Mouse (Mus musculus) adrenal gland, adult 18-20 months (tissue): ENCODE data around the gene Asxl2. TPM values are rescaled to one million over a fixed set of nuclear protein-coding genes. Genes with fewer than 3 reads are reported as not detected.

Experiments
- DNase-seq, 2 experiments: peaks; one replicate each; pipeline ENCODE4 v3.0.0; 2021 to 2022; ENCODE audit warnings: low spot score in 2 of 2
- total RNA-seq, 2 experiments: library from RNA; stranded (reverse); gene quantifications; 1 replicate in 1 of 2; 2 replicates in 1 of 2; pipeline ENCODE4 v1.2.3; 2021

Gene Asxl2
- total RNA-seq, 2 experiments from 2014 or later, result 24.9 to 33.6 TPM

DNA sequence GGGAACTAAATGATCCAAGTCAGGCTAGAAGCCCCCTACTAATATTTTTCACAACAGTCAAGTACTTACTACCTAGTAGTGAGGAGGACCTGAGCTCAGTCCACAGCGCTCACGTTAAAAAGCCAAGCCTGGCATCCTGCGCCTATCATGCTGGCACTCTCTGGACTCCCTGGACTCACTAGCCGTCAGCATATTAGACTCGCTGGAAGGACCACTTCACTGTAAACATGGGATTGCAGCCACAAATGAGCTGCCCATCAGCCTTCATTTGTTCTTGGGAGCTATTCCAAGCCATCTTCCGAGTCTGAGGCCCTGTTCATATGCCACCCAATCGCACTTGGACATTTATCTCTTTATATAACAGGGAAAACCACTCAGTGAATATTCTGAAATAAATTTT lies 114.2 kb downstream of the Asxl2 start:
- no peak for DNase-seq

DNA sequence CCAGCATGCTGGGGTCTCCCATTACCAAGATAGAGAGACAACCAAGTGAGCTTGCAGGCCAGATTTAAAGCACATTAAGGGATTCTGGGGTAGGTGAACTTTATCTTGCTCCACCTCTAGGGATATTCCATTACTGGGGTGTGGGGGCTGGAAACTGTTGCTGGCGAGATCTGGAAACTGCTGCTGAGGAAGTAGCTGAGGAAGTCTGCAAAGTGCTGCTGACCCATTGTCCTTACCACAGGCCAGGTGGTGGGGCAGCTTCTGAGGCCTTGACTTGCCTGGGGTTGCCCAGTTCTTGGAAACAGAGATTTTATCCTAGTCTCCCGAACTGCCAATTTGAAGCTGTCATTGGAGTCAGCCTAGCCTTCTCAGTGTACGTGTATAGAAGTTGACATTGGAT lies 118.8 kb downstream of the Asxl2 start:
- no peak for DNase-seq

DNA sequence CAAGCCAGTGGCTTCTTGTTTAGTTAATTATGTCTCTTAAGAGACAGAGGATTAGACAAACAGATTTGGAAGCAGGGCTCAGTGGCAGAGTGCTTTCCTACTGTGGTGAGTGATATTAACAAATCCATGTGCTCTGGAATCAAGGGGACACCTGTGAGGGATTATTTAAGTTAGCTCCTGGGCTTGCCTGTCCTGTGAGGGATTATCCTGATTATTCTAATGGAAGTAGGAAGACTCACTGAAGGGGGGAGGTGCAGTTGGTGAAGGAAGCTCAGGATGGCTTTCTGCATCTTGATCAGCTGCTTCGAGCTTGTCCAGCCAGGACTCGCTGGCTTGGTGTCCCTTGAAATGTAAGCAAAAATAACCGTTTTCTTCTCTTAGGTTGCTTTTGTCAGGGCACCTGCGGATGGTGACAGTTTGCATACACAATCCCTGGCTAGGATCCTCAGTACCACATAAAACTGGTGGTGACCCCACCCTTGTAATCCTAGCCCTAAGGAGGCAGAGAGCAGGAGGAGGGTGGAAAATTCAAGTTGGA lies 119.5 kb downstream of the Asxl2 start:
- DNase-seq, result no peak

DNA sequence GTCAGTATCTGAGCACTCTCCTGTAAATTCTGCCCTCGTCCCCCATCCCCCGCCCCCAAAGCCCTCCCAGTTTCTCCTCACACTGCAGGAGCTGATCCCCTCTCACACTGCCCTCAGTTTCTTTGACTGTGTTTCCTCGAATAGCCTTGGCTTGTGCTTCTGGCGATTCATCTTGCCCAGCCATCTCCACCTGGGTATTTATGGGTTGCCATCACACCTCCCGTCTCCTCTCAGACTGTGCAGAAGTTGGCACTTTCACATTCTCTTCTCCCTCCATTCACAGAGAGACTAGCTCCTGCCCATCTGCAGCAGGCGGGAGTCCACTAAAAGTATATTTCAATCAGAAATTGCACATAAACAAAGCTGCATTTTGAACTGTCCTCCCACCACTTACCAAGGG lies 120.1 kb downstream of the Asxl2 start:
- DNase-seq, result no peak

DNA sequence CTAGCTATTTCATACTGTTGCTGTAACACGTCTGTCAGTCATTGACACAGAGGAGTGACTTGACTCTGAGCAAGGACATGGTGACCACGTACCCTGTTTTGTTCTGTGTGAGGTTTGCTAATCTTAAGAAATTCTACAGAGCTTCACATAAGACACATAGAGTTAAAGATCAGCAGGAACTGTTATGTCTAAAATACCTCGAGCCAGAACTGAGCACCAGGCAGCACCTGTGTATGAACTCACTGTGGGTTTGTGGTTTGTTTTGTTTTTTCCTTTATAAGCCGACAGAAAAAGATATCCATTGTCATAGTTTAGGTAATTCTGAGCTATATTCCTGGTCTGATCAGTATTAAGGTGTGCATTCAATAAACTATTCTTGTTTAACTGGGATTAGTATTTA lies 120.8 kb downstream of the Asxl2 start:
- DNase-seq, result no peak

DNA sequence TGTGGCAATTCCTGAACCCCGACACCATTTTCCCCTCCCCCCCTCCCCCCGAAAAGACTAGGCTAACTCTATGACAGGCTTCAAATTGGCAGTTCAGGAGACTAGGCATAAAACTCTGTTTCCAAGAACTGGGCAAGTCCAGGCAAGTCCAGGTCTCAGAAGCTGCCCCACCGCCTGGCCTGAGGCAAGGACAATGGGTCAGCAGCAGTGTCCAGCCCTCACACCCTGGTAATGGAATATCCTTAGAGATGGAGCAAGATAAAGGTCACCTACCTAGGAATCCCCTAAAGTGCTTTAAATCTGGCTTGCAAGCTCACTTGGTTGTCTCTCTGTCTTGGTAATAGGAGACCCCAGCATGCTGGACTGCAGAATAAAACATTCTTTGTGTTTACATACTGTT lies 121.3 kb downstream of the Asxl2 start:
- no peak for DNase-seq

DNA sequence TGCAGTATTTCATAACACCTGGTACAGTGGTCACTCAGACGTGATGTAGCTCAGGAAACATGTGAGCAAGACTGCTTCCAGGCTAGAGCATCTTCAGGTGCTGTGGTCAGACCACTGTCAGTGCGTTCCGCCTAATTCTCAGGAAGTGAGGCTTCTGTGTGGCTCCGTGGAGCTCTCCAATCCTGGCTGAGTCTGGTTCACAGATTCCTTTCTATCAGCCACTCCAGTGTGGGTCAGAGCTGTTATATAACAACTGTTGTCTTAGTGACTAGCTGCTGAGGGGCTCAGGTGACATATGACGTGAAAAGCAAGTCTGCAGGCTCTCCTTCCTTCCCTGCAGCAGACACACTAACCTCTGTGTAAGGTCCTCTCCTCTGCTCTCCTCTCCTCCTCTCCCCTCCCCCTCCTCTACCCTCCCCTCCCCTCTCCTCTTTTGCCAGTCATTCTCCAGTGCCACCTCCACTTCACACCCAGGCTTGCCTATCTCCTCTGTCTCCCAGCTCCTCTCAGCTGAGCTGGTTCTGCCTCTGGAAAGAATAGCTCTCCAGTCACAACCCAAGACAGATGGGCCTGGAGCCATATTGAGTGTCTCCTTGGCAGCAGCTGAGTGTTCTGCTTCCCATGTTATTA lies 122.0 kb downstream of the Asxl2 start:
- DNase-seq, result no peak

DNA sequence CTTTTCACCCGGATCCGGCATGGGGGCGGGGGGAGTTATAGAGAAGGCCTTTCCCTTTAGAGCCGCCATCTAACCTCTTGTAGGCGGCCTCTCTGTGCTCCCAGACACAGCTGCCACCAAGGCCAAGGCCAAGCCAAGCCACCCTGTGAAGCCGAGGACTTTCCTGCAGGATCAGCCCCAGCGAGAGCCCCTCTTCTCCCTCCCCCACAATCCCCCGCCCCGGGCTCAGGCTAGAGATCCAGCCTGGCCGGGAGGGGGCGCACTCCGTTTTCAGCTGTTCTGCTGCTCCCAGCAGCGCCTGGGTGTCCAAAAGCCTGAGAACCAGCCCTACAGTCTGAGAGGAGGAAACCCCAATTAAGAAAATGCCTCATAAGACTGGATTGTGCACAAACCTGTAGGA lies 123.6 kb downstream of the Asxl2 start:
- DNase-seq, result peak; percentile 37 to 40

Other genes with a start within 250 kb of the Asxl2 start
- gene Rab10, start 116.9 kb upstream of the Asxl2 start, total RNA-seq, result 100 to 1,000 TPM; 142 to 220 TPM
- gene Kif3c, start 61.7 kb upstream of the Asxl2 start, total RNA-seq, result 10 to 100 TPM; 15.0 to 23.6 TPM
- gene Dtnb, start 145.5 kb downstream of the Asxl2 start, total RNA-seq, result 10 to 100 TPM; 26.3 to 27.3 TPM